Mouse (Mus musculus) neural tube, embryonic 11.5 days (tissue): ENCODE results near the gene 5730522E02Rik. TPM values are rescaled to one million over a fixed set of nuclear protein-coding genes. Genes with fewer than 3 reads are reported as not detected.

Source experiments
- ATAC-seq: fragments of 200-750 bp; cut with Nextera tagmentation; 2 replicates; pipeline ENCODE4 v1.8.0; 2017; ENCODE audit warnings: moderate number of reproducible peaks, mild to moderate bottlenecking, moderate TSS enrichment, moderate library complexity; ENCODE audit not compliant: insufficient read depth, low FRiP score, low TSS enrichment
- DNase-seq: peaks from one replicate; pipeline ENCODE4 v3.0.0-alpha.2; 2015; ENCODE audit warnings: low spot score
- H3K27ac ChIP-seq: fragments of 300-500 bp; sonication (generic); 2 replicates; pipeline ENCODE4 v1.5.1; 2014; ENCODE audit warnings: low read depth, mild to moderate bottlenecking, low read length
- H3K27me3 ChIP-seq: fragments of 300-500 bp; sonication (generic); 2 replicates; pipeline ENCODE4 v1.6.1; 2014; ENCODE audit warnings: mild to moderate bottlenecking, low read length, mixed read lengths; ENCODE audit not compliant: control insufficient read depth, insufficient read depth
- H3K36me3 ChIP-seq: fragments of 300-500 bp; sonication (generic); 2 replicates; pipeline ENCODE4 v1.6.1; 2014; ENCODE audit warnings: mild to moderate bottlenecking, low read length, moderate library complexity, mixed read lengths; ENCODE audit not compliant: control insufficient read depth, insufficient read depth
- H3K4me1 ChIP-seq: fragments of 300-500 bp; sonication (generic); 2 replicates; pipeline ENCODE4 v1.6.1; 2014; ENCODE audit warnings: low read length, mixed read lengths; ENCODE audit not compliant: control insufficient read depth, insufficient read depth
- H3K4me2 ChIP-seq: fragments of 300-500 bp; sonication (generic); 2 replicates; pipeline ENCODE4 v1.6.1; 2014; ENCODE audit warnings: low read depth, mild to moderate bottlenecking, moderate library complexity
- H3K4me3 ChIP-seq: fragments of 300-500 bp; sonication (generic); 2 replicates; pipeline ENCODE4 v1.5.1; 2014; ENCODE audit warnings: low read depth, low read length
- H3K9ac ChIP-seq: fragments of 300-500 bp; sonication (generic); 2 replicates; pipeline ENCODE4 v1.6.1; 2014; ENCODE audit warnings: mild to moderate bottlenecking, low read length
- H3K9me3 ChIP-seq: fragments of 300-500 bp; sonication (generic); 2 replicates; pipeline ENCODE4 v1.6.1; 2016; ENCODE audit warnings: low read length; ENCODE audit not compliant: control insufficient read depth
- whole genome bisulfite sequencing: fragments of 180-500 bp; shearing (Covaris S2); extraction: QIAGEN DNeasy Blood & Tissue Kit; methylation state at CpG from one replicate; pipeline ENCODE4 v1.1.7; 2014; 5-methylcytosine and 5-hydroxymethylcytosine counted together
- polyA plus RNA-seq: library from polyadenylated mRNA; unstranded; fragments of >200 nt; fragmentation: Nextera tagmentation; extraction: Ambion mirVana; gene quantifications from 2 replicates; pipeline ENCODE4 v1.2.1, GENCODE M21; 2014

The 5730522E02Rik gene
- polyA plus RNA-seq, 1 experiment from 2014 or later: 4.6 TPM

- Histone ChIP-seq H3K4me2 (no peak overlapping the region), H3K27ac (no peak overlapping the region), H3K27me3 (no peaks in the 10 kb centered on the region), H3K9me3 (no peaks in the 10 kb centered on the region), H3K4me1 (no peaks in the 10 kb centered on the region), H3K4me3 (no peak overlapping the region), H3K9ac (no peak overlapping the region), H3K36me3 (no peaks in the 10 kb centered on the region)
- ATAC-seq (peak; percentile 48), DNase-seq (no peak)
- 65% methylated on average over 7 of the region's 7 CpGs for WGBS
Observed at GRCm38 (mm10) chr11:26086679-26087078, 123.9 kb downstream of the 5730522E02Rik start.

- Histone ChIP-seq H3K4me1 (no peaks in the 10 kb centered on the region), H3K27me3 (no peaks in the 10 kb centered on the region), H3K9ac (no peak overlapping the region), H3K36me3 (no peaks in the 10 kb centered on the region), H3K4me3 (no peak overlapping the region), H3K27ac (no peak overlapping the region), H3K4me2 (no peak overlapping the region), H3K9me3 (no peaks in the 10 kb centered on the region)
- 78% methylated on average over 6 of the region's 6 CpGs for WGBS
- no peak for ATAC-seq
- no peak for DNase-seq
Observed at GRCm38 (mm10) chr11:26085380-26086035, 125.1 kb downstream of the 5730522E02Rik start.

DNA sequence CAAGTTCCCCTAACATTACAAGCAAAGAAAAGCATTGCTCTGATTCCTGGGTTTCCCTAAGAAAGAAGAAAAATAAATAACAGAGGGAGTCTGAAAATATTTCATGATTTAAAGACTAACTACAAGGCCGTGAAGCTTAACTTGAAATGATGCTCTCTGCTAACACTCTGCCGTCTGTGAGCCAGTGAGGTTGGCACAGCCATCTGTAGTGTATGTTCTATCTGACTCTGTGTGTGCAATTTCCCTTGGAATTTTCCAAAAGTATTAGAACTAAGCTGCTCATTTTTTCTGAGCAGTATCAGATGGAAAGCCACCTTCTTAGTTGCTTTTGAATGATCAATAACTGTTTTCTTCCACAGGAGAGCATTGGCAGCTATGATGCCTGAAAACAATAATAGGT is 134.2 kb downstream of the 5730522E02Rik start:
- Histone ChIP-seq H3K4me3 (no peak overlapping the region), H3K36me3 (no peaks in the 10 kb centered on the region), H3K27me3 (no peaks in the 10 kb centered on the region), H3K9me3 (no peaks in the 10 kb centered on the region), H3K4me2 (no peak overlapping the region), H3K27ac (no peak overlapping the region), H3K9ac (no peak overlapping the region), H3K4me1 (no peaks in the 10 kb centered on the region)
- DNase-seq (no peak), ATAC-seq (no peak)
- WGBS: 85% methylated on average over 2 of the region's 2 CpGs

DNA sequence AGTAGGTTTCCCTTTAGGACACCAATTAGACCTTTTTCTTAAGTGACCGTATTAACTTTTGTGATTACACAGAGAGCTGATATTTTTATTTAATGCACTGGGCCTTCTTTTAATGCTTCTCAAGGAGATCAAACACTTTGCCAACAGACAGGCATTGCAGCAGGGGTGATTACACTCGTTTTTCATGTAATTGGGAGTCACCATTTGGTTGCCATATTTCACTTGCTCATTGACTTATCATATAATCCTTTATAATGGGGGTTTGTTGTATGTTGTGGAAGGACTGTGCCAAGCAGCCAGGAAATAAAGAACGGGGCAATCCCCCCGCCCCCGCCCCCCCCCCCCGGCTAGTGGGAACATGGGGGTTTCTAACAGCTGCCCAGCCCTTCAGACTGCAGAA is 135.0 kb downstream of the 5730522E02Rik start:
- Histone ChIP-seq H3K4me1 (no peaks in the 10 kb centered on the region), H3K36me3 (no peaks in the 10 kb centered on the region), H3K27me3 (no peaks in the 10 kb centered on the region), H3K9ac (no peak overlapping the region), H3K27ac (no peak overlapping the region), H3K4me2 (no peak overlapping the region), H3K9me3 (no peaks in the 10 kb centered on the region), H3K4me3 (no peak overlapping the region)
- WGBS: 78% methylated on average over 6 of the region's 6 CpGs
- ATAC-seq (no peak), DNase-seq (no peak)

DNA sequence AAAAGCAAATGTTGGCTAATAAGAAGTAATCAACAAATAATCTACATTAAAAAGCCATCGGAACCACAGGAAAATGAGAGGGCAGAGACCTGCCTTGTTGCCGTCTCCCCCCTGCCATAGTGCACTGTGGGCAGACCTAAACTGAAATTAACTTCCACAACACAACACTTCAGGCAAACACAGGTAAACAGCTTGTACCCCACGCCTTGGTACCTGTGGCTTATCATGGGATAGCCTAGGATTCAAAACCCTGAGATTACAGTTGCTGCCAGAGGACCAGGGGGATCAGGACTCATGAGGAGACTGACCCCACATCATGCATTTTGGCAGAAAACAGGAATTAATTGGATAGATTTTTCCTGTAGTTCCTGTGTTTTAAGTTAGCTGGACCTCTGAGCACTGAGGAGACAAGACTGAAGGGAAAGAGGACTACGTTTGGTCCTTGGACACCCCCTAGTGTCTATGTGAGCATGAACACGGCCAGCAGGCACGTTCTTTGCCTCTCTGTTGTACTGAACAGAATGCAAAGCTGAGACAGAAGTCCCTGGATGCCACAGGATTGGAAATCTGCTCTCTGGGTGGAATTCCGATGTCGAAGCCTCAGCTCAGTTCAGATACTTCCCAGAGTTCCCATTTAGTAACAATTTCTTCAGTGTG is 136.8 kb downstream of the 5730522E02Rik start:
- H3K27ac ChIP-seq: no peak overlapping the region
- H3K9ac ChIP-seq: no peak overlapping the region
- DNase-seq (peak; percentile 50), ATAC-seq (peak; percentile 69)
- H3K36me3 ChIP-seq: no peaks in the 10 kb centered on the region
- no peaks in the 10 kb centered on the region for H3K9me3 ChIP-seq
- WGBS: 48% methylated on average over 8 of the region's 8 CpGs
- H3K4me2 ChIP-seq: no peak overlapping the region
- H3K4me1 ChIP-seq: no peaks in the 10 kb centered on the region
- no peak overlapping the region for H3K4me3 ChIP-seq
- H3K27me3 ChIP-seq: no peaks in the 10 kb centered on the region

DNA sequence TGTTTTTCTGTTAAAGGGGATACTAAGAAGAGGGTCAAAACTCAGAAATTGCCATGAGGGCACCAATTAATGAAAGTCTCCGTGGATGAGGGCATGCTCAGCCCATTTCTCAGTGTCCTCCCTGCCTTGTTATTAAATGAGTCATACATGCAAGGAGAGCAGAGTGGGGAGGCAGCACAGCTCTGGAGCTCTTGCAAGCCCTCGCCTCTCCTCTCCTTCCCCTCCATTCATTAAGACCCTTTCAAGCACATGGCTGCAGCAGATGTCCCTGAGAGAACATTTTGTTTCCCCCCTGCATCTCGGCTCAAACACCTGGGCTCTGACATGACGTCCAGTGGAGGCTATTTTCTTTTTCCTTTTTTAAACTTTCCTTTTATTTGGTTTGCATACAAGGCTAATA is 138.5 kb downstream of the 5730522E02Rik start:
- DNase-seq (no peak), ATAC-seq (no peak)
- Histone ChIP-seq H3K4me3 (no peak overlapping the region), H3K27ac (no peak overlapping the region), H3K9ac (no peak overlapping the region), H3K9me3 (no peaks in the 10 kb centered on the region), H3K27me3 (no peaks in the 10 kb centered on the region), H3K36me3 (no peaks in the 10 kb centered on the region), H3K4me2 (no peak overlapping the region), H3K4me1 (no peaks in the 10 kb centered on the region)
- 54% methylated on average over 4 of the region's 4 CpGs for WGBS

- no peak overlapping the region for H3K4me2 ChIP-seq
- no peaks in the 10 kb centered on the region for H3K27me3 ChIP-seq
- no peak overlapping the region for H3K27ac ChIP-seq
- no peak for ATAC-seq
- no peaks in the 10 kb centered on the region for H3K4me1 ChIP-seq
- 42% methylated on average over 2 of the region's 2 CpGs for WGBS
- no peaks in the 10 kb centered on the region for H3K36me3 ChIP-seq
- H3K4me3 ChIP-seq: no peak overlapping the region
- DNase-seq: no peak
- H3K9ac ChIP-seq: no peak overlapping the region
- no peaks in the 10 kb centered on the region for H3K9me3 ChIP-seq
Observed at GRCm38 (mm10) chr11:26063252-26063651, 147.3 kb downstream of the 5730522E02Rik start.

GRCm38 (mm10) chr11:26061471-26062137 is 149.0 kb downstream of the 5730522E02Rik start:
- Histone ChIP-seq H3K4me2 (no peak overlapping the region), H3K9ac (no peak overlapping the region), H3K27me3 (no peaks in the 10 kb centered on the region), H3K4me3 (no peak overlapping the region), H3K27ac (no peak overlapping the region), H3K9me3 (no peaks in the 10 kb centered on the region), H3K36me3 (no peaks in the 10 kb centered on the region), H3K4me1 (no peaks in the 10 kb centered on the region)
- no peak for ATAC-seq
- no peak for DNase-seq
- 80% methylated on average over 8 of the region's 8 CpGs for WGBS

- Histone ChIP-seq H3K9ac (no peak overlapping the region), H3K4me3 (no peak overlapping the region), H3K27me3 (no peaks in the 10 kb centered on the region), H3K36me3 (no peaks in the 10 kb centered on the region), H3K4me2 (no peak overlapping the region), H3K27ac (no peak overlapping the region), H3K9me3 (no peaks in the 10 kb centered on the region), H3K4me1 (no peaks in the 10 kb centered on the region)
- 65% methylated on average over 2 of the region's 2 CpGs for WGBS
- ATAC-seq (no peak), DNase-seq (no peak)
Observed at GRCm38 (mm10) chr11:26013527-26013926, 197.0 kb downstream of the 5730522E02Rik start.
